Mouse (Mus musculus): Measurements from ENCODE around the gene Midn. TPM values are rescaled to one million over a fixed set of nuclear protein-coding genes. Genes with fewer than 3 reads are reported as not detected.
A peak's percentile ranks its signal among the peaks of the same experiment; 100 is the strongest.

Gene Midn
- polyA plus RNA-seq, 1 experiment from 2014 or later, result 8.8 TPM

DNA sequence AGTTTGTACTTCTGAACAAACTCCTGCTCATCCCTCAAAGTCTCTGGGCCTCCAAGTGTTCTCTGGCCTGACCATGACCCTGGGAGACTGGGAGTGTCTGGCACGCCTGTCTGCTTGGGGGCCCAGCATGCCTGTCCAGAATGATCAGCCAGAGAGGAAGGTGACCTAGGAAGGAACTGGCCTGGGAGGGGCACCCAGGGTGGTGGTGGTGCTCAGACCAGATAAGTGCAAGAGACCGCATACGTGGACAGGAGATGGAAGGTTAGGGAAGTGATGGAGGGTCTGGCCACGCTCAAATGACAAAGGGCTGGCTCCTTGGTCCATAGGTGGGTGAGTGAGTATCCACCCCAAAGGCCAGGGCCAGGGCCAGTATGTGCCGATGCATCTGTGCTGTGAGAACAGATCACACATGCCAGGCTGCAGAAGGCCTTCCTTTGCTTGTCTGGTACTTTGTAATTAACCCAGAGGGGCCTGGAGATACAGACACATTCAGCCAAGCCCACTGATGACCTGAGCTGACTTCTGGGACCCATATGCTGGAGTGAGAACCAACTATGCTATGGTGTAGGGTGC lies 840 bp upstream of the Midn start:
- Histone ChIP-seq H3K27me3 (replicated peaks; ENCODE audit: control insufficient read depth, insufficient read depth, low read length) (no peaks in the 10 kb centered on the region), H3K9ac (ENCODE audit: low read depth, low read length) (peak overlapping the region; percentile 87), H3K9me3 (ENCODE audit: control insufficient read depth, low read length) (no peaks in the 10 kb centered on the region), H3K27ac (ENCODE audit: low read length) (peak overlapping the region; percentile 100), H3K4me1 (ENCODE audit: control insufficient read depth, insufficient read depth, low read length) (peaks cover 57% of the 10 kb centered on the region), H3K4me2 (ENCODE audit: low read depth, low read length) (peak overlapping the region; percentile 56), H3K4me3 (ENCODE audit: low read length) (peak overlapping the region; percentile 96), H3K36me3 (ENCODE audit: control insufficient read depth, insufficient read depth, low read length) (peaks cover 19% of the 10 kb centered on the region)
- ATAC-seq, result no peak
- WGBS, result 60% methylated on average over 5 of the region's 5 CpGs

DNA sequence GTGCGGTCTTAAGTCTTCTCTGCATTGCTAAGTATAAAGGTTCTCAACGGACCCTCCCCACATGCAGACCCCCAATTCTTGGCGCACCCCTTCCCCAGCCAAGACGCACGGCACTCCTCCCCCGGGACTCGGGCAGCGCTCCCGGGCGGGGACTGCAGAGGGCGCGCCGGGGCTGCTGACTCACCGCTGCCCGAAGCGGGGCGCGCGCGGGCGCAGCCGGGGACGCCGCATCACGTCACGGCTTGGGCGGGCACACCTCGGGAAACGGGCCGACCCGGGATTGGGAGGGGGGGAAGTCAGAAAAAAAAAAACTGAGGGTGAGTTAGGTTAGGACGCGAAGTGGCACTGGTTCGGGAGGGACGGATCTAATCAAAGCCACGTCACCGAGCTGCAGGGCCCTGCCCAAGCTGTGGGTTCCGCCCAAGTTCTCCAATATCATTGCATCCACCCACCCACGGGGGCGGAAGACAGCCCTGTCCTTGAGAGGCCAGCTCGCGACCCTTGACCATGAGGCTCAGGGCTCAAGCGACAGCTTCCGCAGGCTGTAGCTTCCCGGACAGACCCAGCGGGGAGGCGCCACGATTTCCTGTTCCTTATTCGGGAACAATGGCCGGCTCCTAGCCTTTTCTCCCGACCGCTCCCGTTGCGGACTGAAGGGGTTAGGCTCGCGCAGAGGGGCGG lies 678 bp downstream of the Midn start:
- peak overlapping the region; percentile 56 for H3K4me2 ChIP-seq (ENCODE audit: low read depth, low read length)
- H3K36me3 ChIP-seq (ENCODE audit: control insufficient read depth, insufficient read depth, low read length), result peaks cover 23% of the 10 kb centered on the region
- WGBS, result under 1% methylated on average over 56 of the region's 57 CpGs
- peak; percentile 54 for ATAC-seq
- peak overlapping the region; percentile 87 for H3K9ac ChIP-seq (ENCODE audit: low read depth, low read length)
- H3K4me3 ChIP-seq (ENCODE audit: low read length), result peak overlapping the region; percentile 96
- no peaks in the 10 kb centered on the region for H3K27me3 ChIP-seq (replicated peaks; ENCODE audit: control insufficient read depth, insufficient read depth, low read length)
- H3K4me1 ChIP-seq (ENCODE audit: control insufficient read depth, insufficient read depth, low read length), result peaks cover 62% of the 10 kb centered on the region
- H3K27ac ChIP-seq (ENCODE audit: low read length), result peak overlapping the region; percentile 100
- no peaks in the 10 kb centered on the region for H3K9me3 ChIP-seq (ENCODE audit: control insufficient read depth, low read length)

DNA sequence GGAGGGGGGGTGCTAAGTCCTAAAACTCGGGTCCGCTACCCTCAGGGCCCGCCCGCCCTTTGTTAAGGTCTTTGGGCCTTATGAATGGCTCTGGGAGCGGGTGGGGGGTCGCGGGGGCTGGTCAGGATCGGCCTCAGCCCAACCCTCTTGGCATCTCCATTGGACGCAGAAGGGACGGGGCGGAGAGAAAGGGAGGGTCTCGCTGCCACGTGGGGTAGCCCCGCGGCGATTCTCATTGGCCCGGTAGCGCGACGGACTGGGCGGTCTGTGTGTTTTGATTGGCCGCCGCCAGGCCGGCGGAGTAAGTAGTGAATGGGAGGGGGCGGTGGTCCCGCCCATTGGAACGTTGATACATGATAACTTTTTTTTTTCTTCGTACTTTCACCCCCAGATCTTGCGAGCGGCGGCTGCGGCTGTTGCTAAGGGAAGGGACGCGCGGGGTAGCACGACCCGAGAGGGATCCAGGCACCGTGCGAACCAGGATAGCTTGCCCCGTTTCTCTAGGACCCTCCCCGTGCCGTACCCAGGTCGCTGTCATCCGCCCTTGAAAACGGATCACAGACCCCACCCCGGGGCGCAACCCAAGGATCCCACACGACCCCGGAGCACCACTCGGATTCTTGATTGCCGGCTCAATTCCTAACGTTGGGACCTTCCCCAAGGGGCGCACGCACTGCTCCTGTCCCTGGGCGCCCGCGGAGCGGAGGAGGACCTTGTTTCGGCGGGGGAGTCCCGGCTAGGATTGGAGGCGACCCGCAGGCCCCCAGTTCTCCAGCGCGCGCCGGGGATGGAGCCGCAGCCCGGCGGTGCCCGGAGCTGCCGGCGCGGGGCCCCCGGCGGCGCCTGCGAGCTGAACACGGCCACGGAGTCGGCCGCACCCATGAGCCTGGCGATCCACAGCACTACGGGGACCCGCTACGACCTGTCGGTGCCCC lies 1.5 kb downstream of the Midn start:
- H3K4me2 ChIP-seq (ENCODE audit: low read depth, low read length), result peak overlapping the region; percentile 83
- H3K27me3 ChIP-seq (replicated peaks; ENCODE audit: control insufficient read depth, insufficient read depth, low read length), result no peaks in the 10 kb centered on the region
- H3K9me3 ChIP-seq (ENCODE audit: control insufficient read depth, low read length), result no peaks in the 10 kb centered on the region
- ATAC-seq, result peak; percentile 72
- peaks cover 64% of the 10 kb centered on the region for H3K4me1 ChIP-seq (ENCODE audit: control insufficient read depth, insufficient read depth, low read length)
- H3K36me3 ChIP-seq (ENCODE audit: control insufficient read depth, insufficient read depth, low read length), result peaks cover 26% of the 10 kb centered on the region
- peak overlapping the region; percentile 98 for H3K9ac ChIP-seq (ENCODE audit: low read depth, low read length)
- H3K4me3 ChIP-seq (ENCODE audit: low read length), result peak overlapping the region; percentile 96
- under 1% methylated on average over 88 of the region's 88 CpGs for WGBS
- H3K27ac ChIP-seq (ENCODE audit: low read length), result peak overlapping the region; percentile 100

DNA sequence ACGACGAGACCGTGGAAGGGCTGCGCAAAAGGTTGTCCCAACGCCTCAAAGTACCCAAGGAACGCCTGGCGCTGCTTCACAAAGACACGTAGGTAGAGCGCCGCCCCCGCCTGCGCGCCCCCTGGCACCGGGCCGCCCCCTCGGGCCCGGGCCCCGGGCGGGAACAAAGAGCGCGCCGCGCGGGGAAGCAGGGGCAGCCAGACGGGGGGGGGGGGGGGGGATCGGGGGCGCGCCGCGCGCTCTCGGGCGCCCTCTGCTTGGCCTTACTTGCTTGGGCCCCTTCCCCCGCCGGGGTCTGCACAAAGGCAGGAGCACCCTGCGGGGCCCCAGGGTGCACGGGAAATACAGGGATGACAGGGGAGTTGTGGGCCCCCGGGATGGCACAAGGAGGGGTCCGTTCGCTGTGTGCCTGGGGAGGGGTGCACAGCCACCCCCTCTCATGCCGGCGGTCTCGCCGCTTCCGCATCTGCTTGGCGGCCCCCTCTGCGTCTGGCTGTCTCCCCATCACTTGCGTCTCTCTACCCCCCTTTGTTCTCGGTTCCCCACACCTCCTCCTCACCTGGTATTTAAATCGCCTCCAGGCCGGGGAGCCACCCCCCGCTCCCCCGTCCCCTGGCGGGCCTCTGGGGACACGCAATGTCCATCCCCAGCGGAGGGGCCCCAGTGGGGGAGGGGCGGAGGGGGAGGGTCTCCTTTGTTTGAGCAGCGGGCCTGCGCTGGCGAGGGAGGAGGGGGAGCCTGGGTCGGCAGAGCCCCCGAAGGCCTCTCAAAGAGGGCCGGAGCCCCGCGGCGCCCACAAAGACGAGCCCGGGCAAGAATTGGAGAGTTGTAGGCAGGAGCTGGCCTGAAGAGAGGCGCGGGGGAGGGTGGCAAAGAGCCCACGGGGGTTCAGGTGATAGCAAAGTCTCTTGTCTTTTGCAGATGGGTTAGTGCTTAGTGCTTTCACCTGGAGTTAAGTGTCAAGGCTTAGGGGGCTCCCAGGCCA lies 2.4 kb downstream of the Midn start:
- peak overlapping the region; percentile 96 for H3K4me3 ChIP-seq (ENCODE audit: low read length)
- no peaks in the 10 kb centered on the region for H3K9me3 ChIP-seq (ENCODE audit: control insufficient read depth, low read length)
- WGBS, result under 1% methylated on average over 52 of the region's 71 CpGs
- peak overlapping the region; percentile 98 for H3K9ac ChIP-seq (ENCODE audit: low read depth, low read length)
- peaks cover 30% of the 10 kb centered on the region for H3K36me3 ChIP-seq (ENCODE audit: control insufficient read depth, insufficient read depth, low read length)
- ATAC-seq, result no peak
- H3K27me3 ChIP-seq (replicated peaks; ENCODE audit: control insufficient read depth, insufficient read depth, low read length), result no peaks in the 10 kb centered on the region
- H3K27ac ChIP-seq (ENCODE audit: low read length), result peak overlapping the region; percentile 99
- H3K4me2 ChIP-seq (ENCODE audit: low read depth, low read length), result peak overlapping the region; percentile 83
- H3K4me1 ChIP-seq (ENCODE audit: control insufficient read depth, insufficient read depth, low read length), result peaks cover 66% of the 10 kb centered on the region

DNA sequence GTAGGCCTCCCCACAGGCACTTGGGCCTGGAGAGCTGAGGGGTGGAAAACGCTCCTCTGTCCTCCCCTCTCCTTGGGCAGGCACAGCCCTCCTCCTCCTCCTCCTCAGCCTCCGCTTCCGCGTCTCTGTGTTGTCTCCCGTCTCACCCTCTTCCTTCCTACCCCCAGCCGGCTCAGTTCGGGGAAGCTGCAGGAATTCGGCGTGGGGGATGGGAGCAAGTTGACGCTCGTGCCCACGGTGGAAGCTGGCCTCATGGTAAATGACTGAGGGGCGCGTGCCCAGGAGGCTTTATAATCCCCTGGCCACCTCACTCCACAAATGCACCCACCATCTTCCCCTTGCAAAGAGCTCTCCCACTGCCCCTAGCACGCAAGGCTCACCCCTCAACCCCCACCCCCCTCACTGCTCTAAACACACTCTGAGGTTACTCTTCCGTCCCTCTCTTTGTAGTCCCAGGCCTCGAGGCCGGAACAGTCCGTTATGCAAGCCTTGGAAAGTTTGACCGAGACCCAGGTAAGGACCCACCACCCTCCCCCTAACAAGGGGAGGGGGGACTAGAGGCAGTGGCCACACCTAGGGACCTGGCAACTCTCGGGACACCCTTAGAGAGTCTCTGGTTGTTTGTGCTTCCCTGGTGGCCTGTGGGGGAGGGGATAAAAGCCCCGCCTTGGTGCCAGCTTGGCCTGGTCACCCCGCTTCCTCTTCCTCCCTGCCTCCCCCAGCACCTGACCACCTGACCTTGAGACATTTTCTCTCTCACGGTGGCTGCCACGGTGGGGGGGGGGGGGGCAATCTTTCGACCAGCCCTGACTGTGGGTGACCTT lies 3.4 kb downstream of the Midn start:
- ATAC-seq, result no peak
- under 1% methylated on average over 26 of the region's 26 CpGs for WGBS
- Histone ChIP-seq H3K4me2 (ENCODE audit: low read depth, low read length) (peak overlapping the region; percentile 83), H3K9me3 (ENCODE audit: control insufficient read depth, low read length) (no peaks in the 10 kb centered on the region), H3K27ac (ENCODE audit: low read length) (peak overlapping the region; percentile 99), H3K9ac (ENCODE audit: low read depth, low read length) (peak overlapping the region; percentile 98), H3K4me3 (ENCODE audit: low read length) (peak overlapping the region; percentile 96), H3K4me1 (ENCODE audit: control insufficient read depth, insufficient read depth, low read length) (peaks cover 63% of the 10 kb centered on the region), H3K27me3 (replicated peaks; ENCODE audit: control insufficient read depth, insufficient read depth, low read length) (no peaks in the 10 kb centered on the region), H3K36me3 (ENCODE audit: control insufficient read depth, insufficient read depth, low read length) (peaks cover 27% of the 10 kb centered on the region)

DNA sequence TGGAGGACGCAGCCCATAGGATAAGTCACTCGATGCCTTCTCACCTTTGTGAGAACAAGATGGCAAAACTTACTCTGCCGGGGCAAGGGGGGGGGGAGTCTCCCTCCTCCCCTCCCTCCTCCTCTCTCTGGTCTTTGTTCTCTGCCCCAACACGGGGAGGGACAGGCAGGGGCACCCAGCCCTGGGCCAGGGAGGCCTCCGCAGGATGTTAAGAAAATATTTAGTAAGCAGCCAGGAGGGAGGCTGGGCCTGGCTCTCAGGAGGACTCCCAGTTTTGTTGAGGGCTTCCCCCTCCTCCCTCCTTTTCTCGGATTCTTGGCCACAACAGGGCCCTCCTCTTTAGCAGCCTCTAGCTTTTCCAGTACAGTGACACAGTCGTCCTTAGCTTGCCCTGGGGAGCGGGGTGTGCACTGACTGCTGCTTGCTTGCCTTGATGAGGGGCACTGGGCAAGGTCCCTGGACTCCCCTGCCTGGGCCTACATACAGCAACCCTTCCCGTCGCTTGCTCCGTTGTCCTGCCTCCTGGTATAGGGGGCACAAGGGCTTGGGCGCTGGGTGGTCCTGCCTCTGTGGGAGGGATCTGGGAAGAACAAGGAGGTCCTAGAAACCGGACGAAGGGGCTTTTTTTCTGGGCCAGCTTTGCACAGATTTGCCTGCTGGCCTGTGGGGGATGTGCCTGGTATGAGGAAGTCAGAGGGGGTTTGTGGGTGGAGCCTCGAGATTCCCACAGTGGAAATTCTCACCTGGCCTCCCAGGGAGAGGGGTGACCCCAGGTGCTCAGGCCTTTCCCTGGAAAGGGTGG lies 4.2 kb downstream of the Midn start:
- WGBS, result 3% methylated on average over 15 of the region's 15 CpGs
- no peak for ATAC-seq
- Histone ChIP-seq H3K4me1 (ENCODE audit: control insufficient read depth, insufficient read depth, low read length) (peaks cover 63% of the 10 kb centered on the region), H3K4me3 (ENCODE audit: low read length) (peak overlapping the region; percentile 96), H3K36me3 (ENCODE audit: control insufficient read depth, insufficient read depth, low read length) (peaks cover 30% of the 10 kb centered on the region), H3K9me3 (ENCODE audit: control insufficient read depth, low read length) (no peaks in the 10 kb centered on the region), H3K27me3 (replicated peaks; ENCODE audit: control insufficient read depth, insufficient read depth, low read length) (no peaks in the 10 kb centered on the region), H3K4me2 (ENCODE audit: low read depth, low read length) (peak overlapping the region; percentile 83), H3K27ac (ENCODE audit: low read length) (peak overlapping the region; percentile 99), H3K9ac (ENCODE audit: low read depth, low read length) (peak overlapping the region; percentile 98)

DNA sequence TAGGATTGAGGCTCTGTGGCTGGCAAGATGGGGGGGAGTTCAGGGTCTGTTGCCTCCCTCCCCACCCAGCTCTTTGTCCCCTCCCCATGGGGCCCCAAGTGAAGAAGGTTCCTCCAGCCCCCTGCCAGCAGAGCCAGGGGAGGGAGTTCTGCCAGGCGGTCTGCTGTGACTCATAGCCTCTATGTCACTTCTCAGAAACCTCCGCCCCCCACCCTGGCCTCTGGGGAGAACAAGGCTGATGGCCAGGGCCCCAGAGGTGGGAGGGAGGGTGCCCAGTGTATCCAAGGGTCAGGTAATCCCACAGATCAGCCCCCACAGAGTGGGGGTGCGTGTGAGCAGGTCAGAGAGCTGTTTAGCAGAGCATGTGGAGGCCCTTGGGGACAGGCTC lies 4.8 kb downstream of the Midn start:
- Histone ChIP-seq H3K36me3 (ENCODE audit: control insufficient read depth, insufficient read depth, low read length) (peaks cover 32% of the 10 kb centered on the region), H3K9me3 (ENCODE audit: control insufficient read depth, low read length) (no peaks in the 10 kb centered on the region), H3K9ac (ENCODE audit: low read depth, low read length) (peak overlapping the region; percentile 98), H3K4me1 (ENCODE audit: control insufficient read depth, insufficient read depth, low read length) (peaks cover 61% of the 10 kb centered on the region), H3K27ac (ENCODE audit: low read length) (peak overlapping the region; percentile 99), H3K4me3 (ENCODE audit: low read length) (peak overlapping the region; percentile 96), H3K4me2 (ENCODE audit: low read depth, low read length) (peak overlapping the region; percentile 83), H3K27me3 (replicated peaks; ENCODE audit: control insufficient read depth, insufficient read depth, low read length) (no peaks in the 10 kb centered on the region)
- ATAC-seq, result no peak
- 8% methylated on average over 3 of the region's 3 CpGs for WGBS

All from intestine, embryonic 16.5 days (tissue).